Mouse (Mus musculus): ENCODE measurements around the gene Prl2b1.

The Prl2b1 gene

GRCm38 (mm10) chr13:27390746-27391145 is at the start of gene Prl2b1:
Prl2b1 (minus strand) TSS chr13:27390846.
- DNase-seq (ENCODE audit: low read depth), result no peak

GRCm38 (mm10) chr13:27438588-27438987 is 47.9 kb upstream of the Prl2b1 start, which contains the start of gene Prl8a6:
Prl8a6 (minus strand) TSS chr13:27438688.
- no peak for DNase-seq (ENCODE audit: low read depth)

- DNase-seq (ENCODE audit: low read depth), result no peak
Observed at GRCm38 (mm10) chr13:27433159-27433558, 42.5 kb upstream of the Prl2b1 start.

- DNase-seq (ENCODE audit: low read depth), result no peak
Observed at GRCm38 (mm10) chr13:27413640-27414039, 23.0 kb upstream of the Prl2b1 start.

GRCm38 (mm10) chr13:27399061-27399724 is 8.5 kb upstream of the Prl2b1 start:
- no peak for DNase-seq (ENCODE audit: low read depth)

GRCm38 (mm10) chr13:27345373-27345772 is 45.3 kb downstream of the Prl2b1 start, which contains the start of gene Prl8a2:
Prl8a2 (plus strand) TSS chr13:27345673.
- no peak for DNase-seq (ENCODE audit: low read depth)

GRCm38 (mm10) chr13:27342733-27343275 is 47.8 kb downstream of the Prl2b1 start:
- DNase-seq (ENCODE audit: low read depth), result no peak

- DNase-seq (ENCODE audit: low read depth), result no peak
Observed at GRCm38 (mm10) chr13:27334989-27335388, 55.7 kb downstream of the Prl2b1 start.
